Mouse (Mus musculus) neutrophil, adult 59 days (primary cell): Measurements from ENCODE around the gene Rnaseh2c. TPM values are rescaled to one million over a fixed set of nuclear protein-coding genes. Genes with fewer than 3 reads are reported as not detected.

ENCODE experiments used
- total RNA-seq, 2 experiments: library from RNA; stranded (reverse); gene quantifications; 1 replicate in 1 of 2; 2 replicates in 1 of 2; pipeline ENCODE4 v1.2.4; 2023

Gene Rnaseh2c
- total RNA-seq: 100 to 1,000 TPM; 158 to 174 TPM

DNA sequence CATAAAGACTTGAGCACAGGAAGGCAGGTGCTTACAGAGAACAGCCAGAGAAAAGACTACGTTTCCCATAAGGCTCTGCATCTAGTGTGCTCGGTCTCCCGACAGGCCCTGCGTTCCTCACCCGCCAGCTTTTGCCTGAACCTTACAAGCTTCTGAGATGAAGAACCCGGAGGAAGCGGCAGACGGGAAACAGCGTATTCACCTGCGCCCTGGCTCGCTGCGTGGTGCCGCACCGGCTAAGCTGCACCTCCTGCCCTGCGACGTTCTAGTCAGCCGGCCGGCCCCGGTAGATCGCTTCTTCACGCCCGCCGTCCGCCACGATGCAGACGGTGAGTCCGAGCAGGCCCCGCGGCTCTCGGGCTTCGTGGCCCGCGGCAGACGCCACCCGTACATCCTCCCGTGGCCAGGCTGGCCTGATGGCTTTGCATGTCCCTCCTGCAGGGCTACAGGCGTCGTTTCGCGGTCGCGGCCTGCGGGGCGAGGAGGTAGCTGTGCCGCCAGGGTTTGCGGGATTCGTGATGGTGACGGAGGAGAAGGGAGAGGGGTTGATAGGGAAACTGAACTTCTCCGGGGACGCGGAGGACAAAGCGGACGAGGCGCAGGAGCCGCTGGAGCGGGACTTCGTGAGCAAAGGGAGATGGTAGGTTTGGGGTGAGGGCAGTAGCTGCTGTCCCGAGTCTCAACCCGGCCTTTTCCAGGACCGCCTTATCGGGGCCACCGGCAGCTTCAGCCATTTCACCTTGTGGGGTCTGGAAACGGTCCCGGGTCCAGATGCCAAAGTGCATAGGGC is at the start of gene Rnaseh2c:
Gene Rnaseh2c (plus strand): TSS at position 122 of the 790 bp plus-strand sequence.

DNA sequence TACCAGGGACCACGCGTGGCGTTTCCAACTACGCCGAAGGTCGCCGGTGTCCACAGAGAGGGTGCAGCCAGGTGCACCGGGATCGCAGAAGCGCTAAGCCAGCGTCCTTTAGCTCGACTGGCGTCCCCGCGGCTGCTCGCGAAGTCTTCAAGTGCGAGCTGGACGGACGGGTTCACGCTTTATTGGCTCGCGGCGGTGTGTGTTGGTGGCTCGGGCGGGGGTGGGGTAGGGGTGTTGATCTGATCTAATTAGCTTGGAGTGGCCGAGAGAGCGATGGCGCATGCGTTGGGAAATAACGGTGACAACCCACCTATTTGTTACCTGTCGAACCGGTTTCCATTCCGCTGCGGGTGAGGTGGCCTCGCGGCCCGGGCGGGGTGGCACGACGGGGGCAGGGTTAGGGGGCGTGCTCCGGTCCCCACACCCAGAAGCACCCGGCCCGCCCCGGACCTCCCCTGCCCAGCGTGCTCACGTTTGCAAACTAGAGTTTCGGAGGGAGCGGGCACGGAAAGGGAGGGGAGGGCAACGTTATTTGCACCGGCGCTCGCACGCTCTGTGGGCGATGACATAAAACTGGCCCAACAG is 41.1 kb upstream of the Rnaseh2c start, which contains the start of gene Ovol1:
Gene Ovol1 (minus strand): TSS at position 190 of the 585 bp plus-strand sequence.

GRCm38 (mm10) chr19:5567534-5568469 is 33.9 kb upstream of the Rnaseh2c start, which contains the start of gene Ap5b1:
Gene Ap5b1 (plus strand): TSS chr19:5568025.

DNA sequence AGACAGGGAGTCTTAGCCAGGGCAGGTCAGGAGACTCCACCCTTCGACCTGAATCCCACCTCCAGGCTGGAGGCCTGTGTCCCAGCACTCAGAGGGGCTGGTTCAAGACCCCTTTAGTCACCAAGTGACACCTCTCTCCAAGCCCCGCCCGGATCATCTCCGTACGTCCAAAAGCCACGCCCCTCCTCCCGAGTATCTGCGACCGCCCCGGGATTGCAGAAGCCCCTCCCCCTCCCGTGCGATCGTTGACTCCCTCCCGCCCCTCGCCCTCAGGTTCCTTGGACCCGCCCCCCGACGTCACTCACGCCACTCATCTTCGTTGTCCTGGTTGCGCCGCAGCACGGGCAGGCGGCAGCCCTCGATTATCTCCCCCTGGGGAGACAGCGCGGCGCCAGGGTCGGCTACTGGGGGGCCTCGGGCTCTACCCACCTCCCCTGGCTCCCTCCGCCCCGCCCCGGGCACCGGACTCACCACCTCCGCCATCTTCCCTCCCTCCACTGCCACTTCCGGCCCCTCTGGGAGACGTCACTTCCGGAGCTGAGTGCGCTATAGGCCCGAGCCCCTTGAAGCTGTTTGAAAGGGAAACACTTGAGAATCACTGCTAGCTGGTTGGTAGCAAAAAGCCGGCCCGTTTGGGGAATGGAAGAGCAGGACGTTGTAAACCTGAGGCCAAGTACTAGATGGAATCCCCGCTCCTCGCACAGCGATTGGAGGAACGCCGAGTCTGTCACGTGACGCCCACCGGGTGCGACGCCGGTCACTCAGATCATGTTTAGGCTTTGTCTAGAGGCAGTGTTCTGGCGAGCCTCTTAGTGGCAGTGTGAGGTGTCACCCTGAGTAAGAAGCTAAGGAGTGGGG is 8.1 kb downstream of the Rnaseh2c start, which contains the start of gene Kat5:
Gene Kat5 (minus strand): TSS at position 691 of the 858 bp plus-strand sequence.

DNA sequence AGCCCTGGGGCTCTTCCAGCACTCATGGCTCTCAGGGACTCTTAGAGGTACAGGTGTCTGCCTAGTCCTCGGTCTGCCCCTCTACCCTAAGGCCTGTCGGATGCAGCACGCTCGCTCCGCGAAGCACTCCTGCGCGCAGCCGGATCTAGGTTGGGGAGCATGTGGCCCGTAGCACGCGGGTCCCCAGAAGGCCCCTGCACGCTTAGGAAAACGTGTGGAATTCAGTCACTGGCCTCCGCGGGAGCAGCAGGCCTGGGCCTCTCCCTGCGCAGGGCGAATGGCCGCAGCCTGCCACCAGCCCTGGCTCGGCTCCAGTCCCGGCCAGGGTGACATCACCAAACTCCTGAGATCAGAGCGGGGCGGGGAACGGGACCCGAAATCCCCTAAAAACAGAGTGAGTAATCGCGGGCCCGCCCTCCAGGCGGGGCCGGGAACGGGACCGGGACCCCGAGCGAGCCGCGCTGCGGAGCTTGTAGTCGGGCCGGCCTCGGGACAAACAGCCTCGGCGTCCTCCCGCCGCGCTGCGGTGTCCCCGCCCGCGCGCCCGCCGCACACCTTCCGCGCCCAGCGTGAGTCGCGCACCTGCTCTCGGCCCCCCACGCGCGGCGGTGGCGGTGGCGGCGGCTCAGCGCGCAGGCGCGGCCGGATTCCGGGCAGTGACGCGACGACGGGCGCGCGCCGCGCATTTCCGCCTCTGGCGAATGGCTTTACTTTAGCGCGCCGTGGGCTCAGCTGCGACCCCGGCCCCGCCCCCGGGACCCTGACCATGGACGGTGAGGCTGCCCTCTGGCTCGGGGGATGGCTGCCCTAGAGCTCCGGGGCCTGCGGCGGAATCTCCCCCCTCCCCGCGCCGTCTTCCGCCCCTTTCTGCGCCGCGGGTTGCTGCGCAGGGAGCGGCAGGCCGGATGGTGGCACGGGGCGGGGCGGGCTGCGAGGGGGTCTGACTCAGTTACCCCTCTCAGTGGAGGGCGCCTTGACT is 35.7 kb downstream of the Rnaseh2c start, which contains the start of gene Rela:
Gene Rela (plus strand): TSS at position 415 of the 979 bp plus-strand sequence.

Other genes with a start within 250 kb of the Rnaseh2c start
- gene Eif1ad, start 235.1 kb upstream of the Rnaseh2c start, total RNA-seq: 10 to 100 TPM; 21.3 to 25.1 TPM
- gene Banf1, start 234.7 kb upstream of the Rnaseh2c start, total RNA-seq: 10 to 100 TPM; 65.2 to 82.5 TPM
- 10 to 100 TPM; 96.2 to 98.5 TPM for gene Sart1, start 213.2 kb upstream of the Rnaseh2c start, total RNA-seq
- gene Tsga10ip, start 199.3 kb upstream of the Rnaseh2c start, total RNA-seq: under 1 TPM in 1 of 2 experiments, not detected in 1; 0.20 TPM
- gene Drap1, start 176.9 kb upstream of the Rnaseh2c start, total RNA-seq: 100 to 1,000 TPM; 122 to 124 TPM
- gene AI837181, start 176.7 kb upstream of the Rnaseh2c start, total RNA-seq: 10 to 100 TPM; 38.8 to 44.7 TPM
- gene Fosl1, start 154.3 kb upstream of the Rnaseh2c start, total RNA-seq: 10 to 100 TPM; 47.9 to 66.9 TPM
- 1 to 10 TPM; 1.3 to 2.1 TPM for gene Ccdc85b, start 144.0 kb upstream of the Rnaseh2c start, total RNA-seq
- gene Fibp, start 141.3 kb upstream of the Rnaseh2c start, total RNA-seq: 10 to 100 TPM; 51.1 to 59.5 TPM
- under 1 TPM; 0.69 to 0.79 TPM for gene Ctsw, start 133.4 kb upstream of the Rnaseh2c start, total RNA-seq
- gene Efemp2, start 127.9 kb upstream of the Rnaseh2c start, total RNA-seq: 1 to 10 TPM in 1 of 2 experiments, under 1 TPM in 1; 0.20 to 1.2 TPM
- 10 to 100 TPM; 19.9 to 20.9 TPM for gene Mus81, start 113.5 kb upstream of the Rnaseh2c start, total RNA-seq
- 1,000 to 10,000 TPM; 1,662 to 1,728 TPM for gene Cfl1, start 111.4 kb upstream of the Rnaseh2c start, total RNA-seq
- gene 1700020D05Rik, start 98.1 kb upstream of the Rnaseh2c start, total RNA-seq: 1 to 10 TPM in 1 of 2 experiments, under 1 TPM in 1; 0.88 to 1.6 TPM
- gene Snx32, start 91.3 kb upstream of the Rnaseh2c start, total RNA-seq: 1 to 10 TPM; 3.6 to 4.3 TPM
- gene Ovol1, start 41.2 kb upstream of the Rnaseh2c start, total RNA-seq: under 1 TPM in 1 of 2 experiments, not detected in 1; 0.13 TPM
- gene Ap5b1, start 33.8 kb upstream of the Rnaseh2c start, total RNA-seq: 10 to 100 TPM; 69.1 to 69.3 TPM
- 10 to 100 TPM; 81.3 to 83.8 TPM for gene Kat5, start 8.4 kb downstream of the Rnaseh2c start, total RNA-seq
- gene Rela, start 35.6 kb downstream of the Rnaseh2c start, total RNA-seq: 10 to 100 TPM; 73.0 to 88.9 TPM
- gene Sipa1, start 61.8 kb downstream of the Rnaseh2c start, total RNA-seq: 100 to 1,000 TPM; 212 to 218 TPM
- gene Map3k11, start 86.9 kb downstream of the Rnaseh2c start, total RNA-seq: 10 to 100 TPM; 86.5 to 87.3 TPM
- 10 to 100 TPM; 68.8 to 83.2 TPM for gene Pcnx3, start 87.0 kb downstream of the Rnaseh2c start, total RNA-seq
- not detected for gene Kcnk7, start 102.5 kb downstream of the Rnaseh2c start, total RNA-seq
- 100 to 1,000 TPM; 150 to 158 TPM for gene Ehbp1l1, start 124.4 kb downstream of the Rnaseh2c start, total RNA-seq
- 10 to 100 TPM; 57.9 to 58.5 TPM for gene Fam89b, start 127.8 kb downstream of the Rnaseh2c start, total RNA-seq
- gene Ltbp3, start 139.0 kb downstream of the Rnaseh2c start, total RNA-seq: 1 to 10 TPM in 1 of 2 experiments, under 1 TPM in 1; 0.58 to 1.4 TPM
- 10 to 100 TPM; 53.8 to 62.1 TPM for gene Scyl1, start 169.5 kb downstream of the Rnaseh2c start, total RNA-seq